Mouse (Mus musculus) neutrophil, adult 5-6 weeks (primary cell): Measurements from ENCODE around the gene Fam219a. TPM values are rescaled to one million over a fixed set of nuclear protein-coding genes. Genes with fewer than 3 reads are reported as not detected.

Source experiments
- ATAC-seq: fragments of 151-379, 151-347 bp; 2 replicates; pipeline ENCODE4 v1.8.0; 2017; ENCODE audit warnings: mild to moderate bottlenecking, moderate TSS enrichment; ENCODE audit not compliant: insufficient number of reproducible peaks, poor library complexity, low FRiP score, severe bottlenecking; ENCODE audit errors: extremely low read depth
- total RNA-seq: library from RNA; stranded (forward); fragments of 200-1000 nt; gene quantifications from 2 replicates; pipeline ENCODE4 v1.2.3, GENCODE M21; 2017

The Fam219a gene
- 8.4 and 10.2 TPM in 2 replicates for total RNA-seq

GRCm38 (mm10) chr4:41569411-41569885 lies at the start of gene Fam219a, which contains the start of gene Dnaic1:
Gene Fam219a, minus strand, starts transcription at chr4:41569538.
Gene Dnaic1, plus strand, starts transcription at chr4:41569775.
- peak; percentile 96 for ATAC-seq

- ATAC-seq: no peak
Measured at GRCm38 (mm10) chr4:41615661-41616599, 46.6 kb upstream of the Fam219a start.

GRCm38 (mm10) chr4:41614156-41614555 lies 44.8 kb upstream of the Fam219a start:
- ATAC-seq: peak; percentile 42

GRCm38 (mm10) chr4:41612166-41612565 lies 42.8 kb upstream of the Fam219a start:
- no peak for ATAC-seq

- ATAC-seq: no peak
Measured at GRCm38 (mm10) chr4:41610594-41610980, 41.2 kb upstream of the Fam219a start.

- ATAC-seq: no peak
Measured at GRCm38 (mm10) chr4:41609681-41610593, 40.6 kb upstream of the Fam219a start.

- no peak for ATAC-seq
Measured at GRCm38 (mm10) chr4:41606784-41607183, 37.4 kb upstream of the Fam219a start.

- no peak for ATAC-seq
Measured at GRCm38 (mm10) chr4:41604476-41605396, 35.4 kb upstream of the Fam219a start.

GRCm38 (mm10) chr4:41602818-41603217 lies 33.5 kb upstream of the Fam219a start:
- no peak for ATAC-seq

- no peak for ATAC-seq
Measured at GRCm38 (mm10) chr4:41583353-41583752, 14.0 kb upstream of the Fam219a start.

- no peak for ATAC-seq
Measured at GRCm38 (mm10) chr4:41575914-41576313, 6.6 kb upstream of the Fam219a start.

- ATAC-seq: no peak
Measured at GRCm38 (mm10) chr4:41573492-41573891, 4.2 kb upstream of the Fam219a start.

GRCm38 (mm10) chr4:41571490-41571889 lies 2.2 kb upstream of the Fam219a start:
- no peak for ATAC-seq

GRCm38 (mm10) chr4:41568682-41569410 lies 492 bp downstream of the Fam219a start:
- ATAC-seq: no peak

GRCm38 (mm10) chr4:41568239-41568638 lies 1.1 kb downstream of the Fam219a start:
- no peak for ATAC-seq

GRCm38 (mm10) chr4:41566123-41566522 lies 3.2 kb downstream of the Fam219a start:
- no peak for ATAC-seq

- ATAC-seq: no peak
Measured at GRCm38 (mm10) chr4:41563297-41563696, 6.0 kb downstream of the Fam219a start.

- ATAC-seq: no peak
Measured at GRCm38 (mm10) chr4:41557092-41557491, 12.2 kb downstream of the Fam219a start.
